Mouse (Mus musculus): ENCODE measurements at regions not wholly inside any gene's neighbourhood (a gene's known extent, or its start where the extent isn't known, plus 50 kb on each side); places are given as distances from the start of the nearest gene placed in this dataset.

GRCm38 (mm10) chr3:42129821-42130560 is 387.6 kb downstream of the D3Ertd751e start:
- no peak for DNase-seq (ENCODE audit: low spot score in 2 of 2)

- no peak for DNase-seq (ENCODE audit: low spot score in 2 of 2)
These were observed 389.9 kb downstream of the D3Ertd751e start for GRCm38 (mm10) chr3:42132322-42132721.

- no peak for DNase-seq (ENCODE audit: low spot score in 2 of 2)
These were observed 411.0 kb downstream of the D3Ertd751e start for GRCm38 (mm10) chr3:42153372-42153771.

DNA sequence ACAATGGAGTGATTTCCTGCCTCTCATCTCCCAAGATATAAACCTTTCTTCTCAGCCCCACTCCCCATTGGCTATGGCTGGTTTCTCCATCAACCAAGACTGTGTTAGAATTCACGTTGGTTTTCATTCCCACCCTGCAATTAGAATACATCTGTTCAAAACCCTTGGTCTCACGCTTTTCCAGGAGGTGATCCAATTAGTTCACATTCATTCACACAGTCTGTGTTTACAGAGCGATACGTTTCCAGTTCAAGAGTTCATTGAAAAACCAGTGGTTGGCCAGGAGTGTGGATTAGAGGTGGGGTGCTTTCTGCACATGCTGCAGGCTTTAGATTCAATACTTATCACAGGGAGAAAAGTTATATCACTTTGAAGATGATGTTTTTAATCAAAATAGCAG is 412.5 kb downstream of the D3Ertd751e start:
- DNase-seq (ENCODE audit: low spot score in 2 of 2) = no peak

GRCm38 (mm10) chr3:42163666-42164065 is 421.3 kb downstream of the D3Ertd751e start:
- DNase-seq (ENCODE audit: low spot score in 2 of 2) = no peak

- DNase-seq (ENCODE audit: low spot score in 2 of 2) = no peak
These were observed 456.8 kb downstream of the D3Ertd751e start for GRCm38 (mm10) chr3:42199206-42199605.

DNA sequence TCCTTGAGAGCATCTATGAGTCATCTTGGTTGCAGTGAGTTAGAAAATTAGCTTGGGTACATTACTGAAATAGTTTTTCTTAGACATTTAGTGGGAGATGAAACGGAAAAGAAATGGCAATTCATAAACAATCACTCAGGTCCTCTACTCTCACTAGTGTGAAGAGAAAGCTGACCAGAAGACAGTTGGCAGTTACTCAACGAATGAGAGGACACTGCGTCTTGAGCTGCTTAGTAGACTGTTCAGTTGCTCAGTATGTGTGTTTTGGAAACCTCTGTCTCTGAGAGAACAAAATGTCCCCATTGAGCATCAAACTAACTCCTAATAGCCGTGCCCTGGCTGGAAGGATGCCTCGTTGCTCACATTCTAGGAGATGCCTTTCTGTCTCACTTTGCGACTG is 459.0 kb downstream of the D3Ertd751e start:
- DNase-seq (ENCODE audit: low spot score in 2 of 2) = no peak

GRCm38 (mm10) chr3:42205640-42206039 is 463.2 kb downstream of the D3Ertd751e start:
- DNase-seq (ENCODE audit: low spot score in 2 of 2) = no peak

- no peak for DNase-seq (ENCODE audit: low spot score in 2 of 2)
These were observed 469.0 kb downstream of the D3Ertd751e start for GRCm38 (mm10) chr3:42211420-42211819.

GRCm38 (mm10) chr3:42212456-42212855 is 470.0 kb downstream of the D3Ertd751e start:
- no peak for DNase-seq (ENCODE audit: low spot score in 2 of 2)

- no peak for DNase-seq (ENCODE audit: low spot score in 2 of 2)
These were observed 470.8 kb downstream of the D3Ertd751e start for GRCm38 (mm10) chr3:42213163-42213562.

DNA sequence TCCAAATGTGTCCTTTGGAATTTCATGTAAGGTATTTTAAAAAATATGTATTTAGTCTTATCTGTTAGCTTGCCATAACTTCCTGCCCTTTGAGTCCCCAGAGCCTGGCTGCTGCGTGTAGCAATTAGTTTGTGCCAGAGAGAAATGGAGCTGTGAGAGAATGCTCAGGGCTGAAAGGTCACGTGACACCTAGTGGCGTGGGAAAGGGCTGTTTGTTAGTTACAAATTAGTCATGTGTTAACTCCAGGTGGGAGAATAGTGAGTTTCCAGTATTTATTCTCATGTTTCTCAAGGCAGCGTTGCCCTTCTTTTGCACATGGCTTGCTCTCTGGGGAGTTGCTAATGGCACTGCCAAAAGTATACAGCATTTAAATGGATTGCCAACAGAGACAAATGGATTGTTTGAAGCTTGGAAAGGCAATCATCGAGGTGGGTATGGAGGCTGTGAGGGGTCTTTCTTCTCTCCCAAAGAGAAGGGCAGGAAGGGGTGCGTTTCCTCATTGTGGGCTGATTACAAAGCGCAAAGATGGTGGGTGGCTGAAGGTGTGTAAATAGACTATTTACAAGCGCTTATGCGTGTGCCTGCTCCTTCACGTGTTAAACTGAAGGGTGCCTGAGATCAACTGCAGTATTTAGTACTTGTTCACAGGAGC is 472.3 kb downstream of the D3Ertd751e start:
- DNase-seq (ENCODE audit: low spot score in 2 of 2) = no peak

DNA sequence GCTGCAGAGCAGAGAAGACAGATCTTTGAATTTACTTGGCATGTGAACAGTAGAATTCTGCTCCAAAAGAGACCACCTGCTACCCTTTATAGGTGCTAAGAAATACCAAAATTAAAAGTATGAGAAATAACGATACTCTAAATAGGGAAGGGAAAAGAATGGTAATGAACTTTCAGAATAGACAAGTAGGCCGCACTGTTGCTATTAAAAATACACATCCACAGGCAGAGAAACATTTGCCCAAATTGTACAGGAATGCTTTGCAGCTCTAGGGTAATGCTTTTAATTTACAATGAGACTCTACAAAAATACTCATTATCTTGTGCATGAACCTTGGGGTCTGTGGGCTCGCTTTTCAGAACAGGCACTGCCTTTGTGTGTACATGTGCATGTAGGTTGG is 476.3 kb downstream of the D3Ertd751e start:
- DNase-seq (ENCODE audit: low spot score in 2 of 2) = no peak

DNA sequence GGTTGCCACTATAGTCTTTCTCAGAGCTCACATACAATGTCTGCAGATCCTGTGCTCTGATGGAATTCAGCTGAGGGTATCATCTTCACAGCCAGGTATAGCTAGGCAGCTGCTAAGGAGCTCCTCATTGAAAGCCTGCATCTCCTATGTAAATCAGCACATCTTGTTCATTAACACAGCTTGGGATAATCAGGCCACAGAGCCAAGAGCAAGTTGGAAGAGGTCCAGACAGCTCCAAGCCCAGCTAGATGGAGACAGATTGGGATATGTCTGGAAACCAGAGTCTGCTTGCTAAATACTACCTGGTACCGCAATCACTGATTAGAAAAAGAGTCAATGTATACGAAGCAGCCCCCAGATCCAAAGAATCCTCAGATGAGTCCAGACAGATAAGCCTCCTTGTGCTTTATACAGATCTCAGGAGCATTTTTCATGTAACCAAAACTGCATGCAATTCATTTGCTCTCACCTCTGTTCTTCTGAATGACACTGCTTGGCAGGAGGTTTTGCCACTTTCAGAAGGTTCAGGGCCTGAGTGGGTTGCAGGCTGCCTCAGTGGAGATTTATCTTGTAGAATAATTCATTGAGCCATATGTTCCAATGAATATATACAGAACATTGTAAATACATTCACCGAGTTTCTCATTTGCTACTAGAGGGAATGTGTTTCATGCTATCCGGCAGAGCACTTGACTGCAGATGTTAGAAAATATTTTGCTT is 485.4 kb downstream of the D3Ertd751e start:
- DNase-seq (ENCODE audit: low spot score in 2 of 2) = no peak

DNA sequence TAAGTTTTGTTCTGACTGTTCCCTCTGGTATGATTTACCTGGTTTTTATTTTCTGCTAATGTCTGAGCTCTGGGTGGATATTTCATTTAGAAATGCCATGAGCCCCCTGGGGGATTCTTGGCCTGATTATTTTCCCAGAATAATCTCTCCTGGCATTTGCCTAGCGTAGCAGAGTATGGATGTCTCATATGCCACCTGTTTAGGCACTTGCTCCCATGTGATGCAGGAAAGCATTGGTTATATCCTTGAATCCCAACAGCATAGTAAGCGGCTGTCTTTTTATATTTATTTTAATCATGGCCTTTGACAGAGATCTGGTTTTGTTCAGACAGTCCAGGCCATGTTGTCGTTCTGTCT is 486.0 kb downstream of the D3Ertd751e start:
- no peak for DNase-seq (ENCODE audit: low spot score in 2 of 2)

GRCm38 (mm10) chr3:42232268-42232667 is 489.9 kb downstream of the D3Ertd751e start:
- DNase-seq (ENCODE audit: low spot score in 2 of 2) = no peak

- DNase-seq (ENCODE audit: low spot score in 2 of 2) = no peak
These were observed 491.3 kb downstream of the D3Ertd751e start for GRCm38 (mm10) chr3:42233756-42234155.

DNA sequence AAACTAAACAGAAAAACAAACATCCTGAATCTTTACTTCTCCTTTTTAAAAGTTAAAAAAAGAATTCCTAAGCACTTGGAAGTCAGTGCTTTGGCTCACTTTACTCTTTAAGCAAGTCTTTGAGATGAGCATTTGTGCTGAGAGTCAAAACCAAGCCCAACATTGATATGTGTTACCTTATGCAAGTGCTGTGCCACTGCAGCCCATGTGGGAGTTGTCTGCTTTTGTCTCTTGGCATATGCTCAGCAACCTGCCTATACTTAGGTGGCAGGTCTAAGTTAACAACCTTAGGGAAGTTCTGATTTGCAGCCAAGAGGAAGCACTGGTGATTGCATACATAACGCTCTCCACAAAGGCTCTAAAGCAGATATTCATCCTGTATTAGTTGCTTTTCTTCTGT is 493.1 kb downstream of the D3Ertd751e start:
- DNase-seq (ENCODE audit: low spot score in 2 of 2) = no peak

Data from spleen, postnatal 10 days (tissue).